Mouse (Mus musculus) limb, embryonic 14.5 days (tissue): ENCODE data around the gene Mynn. TPM values are rescaled to one million over a fixed set of nuclear protein-coding genes. Genes with fewer than 3 reads are reported as not detected.
A peak's percentile ranks its signal among the peaks of the same experiment; 100 is the strongest.

Experiments
- ATAC-seq: fragments of 200-750 bp; cut with Nextera tagmentation; 2 replicates; pipeline ENCODE4 v1.8.0; 2017; ENCODE audit warnings: low read depth, moderate number of reproducible peaks, moderate TSS enrichment; ENCODE audit not compliant: low FRiP score
- DNase-seq: peaks from one replicate; pipeline ENCODE4 v3.0.0-alpha.2; 2015; ENCODE audit warnings: low spot score
- H3K27ac ChIP-seq: fragments of 300-500 bp; sonication (generic); replicated peaks from 2 replicates; pipeline ENCODE4 v1.5.1; 2014; ENCODE audit warnings: low read depth, mild to moderate bottlenecking, low read length, moderate library complexity, mixed read lengths
- H3K27me3 ChIP-seq: fragments of 300-500 bp; sonication (generic); 2 replicates; pipeline ENCODE4 v1.6.1; 2014; ENCODE audit warnings: low read length, mixed read lengths; ENCODE audit not compliant: control insufficient read depth, insufficient read depth
- H3K36me3 ChIP-seq: fragments of 300-500 bp; sonication (generic); 2 replicates; pipeline ENCODE4 v1.6.1; 2014; ENCODE audit warnings: mild to moderate bottlenecking, low read length, moderate library complexity, mixed read lengths; ENCODE audit not compliant: control insufficient read depth, insufficient read depth
- H3K4me1 ChIP-seq: fragments of 300-500 bp; sonication (generic); 2 replicates; pipeline ENCODE4 v1.6.1; 2014; ENCODE audit warnings: antibody characterized with exemption, low read length, mixed read lengths; ENCODE audit not compliant: control insufficient read depth, insufficient read depth
- H3K4me2 ChIP-seq: fragments of 300-500 bp; sonication (generic); replicated peaks from 2 replicates; pipeline ENCODE4 v1.6.1; 2014; ENCODE audit warnings: low read depth, mild to moderate bottlenecking, low read length, moderate library complexity; ENCODE audit not compliant: severe bottlenecking
- H3K4me3 ChIP-seq: fragments of 300-500 bp; sonication (generic); replicated peaks from 2 replicates; pipeline ENCODE4 v1.5.1; 2014; ENCODE audit warnings: low read length
- H3K9ac ChIP-seq: fragments of 300-500 bp; sonication (generic); 2 replicates; pipeline ENCODE4 v1.6.1; 2014; ENCODE audit warnings: mild to moderate bottlenecking, low read depth, low read length, moderate library complexity; ENCODE audit not compliant: severe bottlenecking
- H3K9me3 ChIP-seq: fragments of 300-500 bp; sonication (generic); 2 replicates; pipeline ENCODE4 v1.6.1; 2016; ENCODE audit warnings: low read length; ENCODE audit not compliant: control insufficient read depth
- POLR2A ChIP-seq: fragments of 200-500 bp; IDR thresholded peaks from 2 replicates; pipeline ENCODE4 v1.8.0; 2012; ENCODE audit warnings: inconsistent platforms, mild to moderate bottlenecking, moderate library complexity, borderline replicate concordance; ENCODE audit not compliant: insufficient read depth, insufficient read length; ENCODE audit errors: extremely low read depth
- WGBS: fragments of 180-500 bp; shearing (Covaris S2); extraction: QIAGEN DNeasy Blood & Tissue Kit; methylation state at CpG from one replicate; pipeline ENCODE4 v1.1.7; 2014; 5-methylcytosine and 5-hydroxymethylcytosine counted together
- polyA plus RNA-seq, 2 experiments: library from polyadenylated mRNA; depleted of rRNA in 1 of 2; stranded (reverse) in 1 of 2; unstranded in 1 of 2; fragments of >200 nt; fragmentation: Nextera tagmentation in 1 of 2; extraction: Ambion mirVana in 1 of 2; gene quantifications; 2 replicates each; pipeline versions ENCODE4 v1.2.1 to v1.2.3; 2012 to 2014

Gene Mynn
- polyA plus RNA-seq, 2 experiments, result 22.3 to 32.0 TPM

- Histone ChIP-seq H3K9ac (no peak overlapping the region), H3K4me2 (no peak overlapping the region), H3K4me3 (no peak overlapping the region), H3K36me3 (no peaks in the 10 kb centered on the region), H3K27me3 (no peaks in the 10 kb centered on the region), H3K27ac (no peak overlapping the region), H3K9me3 (no peaks in the 10 kb centered on the region), H3K4me1 (peaks cover 3% of the 10 kb centered on the region; the same call in 1 of the 2 replicates)
- TF ChIP-seq POLR2A, result no peak
- DNase-seq (no peak), ATAC-seq (no peak)
- 82% methylated on average over 6 of the region's 6 CpGs for WGBS
Observed at GRCm38 (mm10) chr3:30588865-30589264, 13.0 kb upstream of the Mynn start.

DNA sequence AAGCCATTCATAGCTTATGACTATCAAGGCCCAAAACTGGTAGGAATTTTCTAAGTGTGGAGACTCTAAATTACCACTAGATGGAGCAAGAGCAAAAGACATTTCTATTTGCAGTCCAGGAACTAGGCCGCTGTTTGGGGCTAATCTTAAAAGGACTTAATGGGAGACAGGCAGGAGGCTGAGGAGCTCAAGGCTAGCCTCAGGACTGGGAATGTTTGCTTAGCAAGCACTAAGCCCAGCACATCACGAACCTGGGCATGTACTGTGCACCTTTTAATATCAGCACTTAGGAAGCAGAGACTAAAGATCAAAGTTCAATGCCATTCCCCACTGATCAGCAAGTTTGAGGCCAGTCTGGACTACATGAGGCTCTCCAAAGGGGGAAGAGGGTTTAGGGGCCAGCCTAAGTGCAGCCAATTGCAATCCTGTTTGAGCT, 9.4 kb upstream of the Mynn start:
- WGBS, result 0% methylated on average over 2 of the region's 2 CpGs
- TF ChIP-seq POLR2A, result no peak
- H3K27me3 ChIP-seq, result no peaks in the 10 kb centered on the region
- peak; percentile 67; the same call in 1 of the 2 replicates for ATAC-seq
- H3K4me2 ChIP-seq, result no peak overlapping the region
- no peaks in the 10 kb centered on the region for H3K9me3 ChIP-seq
- peaks cover 6% of the 10 kb centered on the region for H3K4me1 ChIP-seq
- H3K27ac ChIP-seq, result no peak overlapping the region
- H3K9ac ChIP-seq, result no peak overlapping the region
- no peaks in the 10 kb centered on the region for H3K36me3 ChIP-seq
- DNase-seq, result peak; percentile 83
- H3K4me3 ChIP-seq, result no peak overlapping the region

- DNase-seq (no peak), ATAC-seq (no peak)
- Histone ChIP-seq H3K27ac (no peak overlapping the region), H3K4me1 (peaks cover 6% of the 10 kb centered on the region), H3K4me2 (no peak overlapping the region), H3K27me3 (no peaks in the 10 kb centered on the region), H3K4me3 (no peak overlapping the region), H3K9ac (no peak overlapping the region), H3K9me3 (no peaks in the 10 kb centered on the region), H3K36me3 (no peaks in the 10 kb centered on the region)
- WGBS, result 69% methylated on average over 4 of the region's 4 CpGs
- TF ChIP-seq POLR2A, result no peak
Observed at GRCm38 (mm10) chr3:30593719-30594485, 8.0 kb upstream of the Mynn start.

- H3K4me3 ChIP-seq, result peak overlapping the region; percentile 73
- H3K36me3 ChIP-seq, result no peaks in the 10 kb centered on the region
- ATAC-seq (peak; percentile 70), DNase-seq (peak; percentile 38)
- peak overlapping the region; percentile 22 for H3K27ac ChIP-seq
- WGBS, result 1% methylated on average over 61 of the region's 62 CpGs
- H3K9me3 ChIP-seq, result no peaks in the 10 kb centered on the region
- peak; percentile 27; the same call in 1 of the 2 replicates for TF ChIP-seq POLR2A
- peak overlapping the region; percentile 85 for H3K9ac ChIP-seq
- H3K4me2 ChIP-seq, result peak overlapping the region; percentile 71
- H3K27me3 ChIP-seq, result no peaks in the 10 kb centered on the region
- peaks cover 13% of the 10 kb centered on the region for H3K4me1 ChIP-seq
Observed at GRCm38 (mm10) chr3:30595111-30595832, 6.6 kb upstream of the Mynn start.

DNA sequence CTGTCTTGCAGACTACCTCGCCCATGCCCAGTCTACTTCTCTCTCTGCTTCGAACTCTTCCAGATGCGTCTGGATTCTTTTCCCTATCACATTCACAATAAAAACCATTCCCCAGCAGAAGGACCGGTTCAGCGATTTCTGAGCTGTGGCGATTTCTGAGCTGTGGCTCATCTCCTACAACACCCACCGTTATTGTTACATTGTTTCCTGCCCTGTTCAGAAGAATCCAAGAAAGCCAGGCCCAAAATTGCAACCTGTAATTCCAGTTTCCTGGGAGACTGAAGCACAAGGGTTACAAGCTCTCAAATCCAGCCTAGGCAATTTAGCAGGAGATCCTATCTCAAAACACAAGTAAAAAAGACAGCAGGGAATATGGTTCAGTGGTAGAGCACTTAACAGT, 4.6 kb upstream of the Mynn start:
- Histone ChIP-seq H3K36me3 (no peaks in the 10 kb centered on the region), H3K27me3 (no peaks in the 10 kb centered on the region), H3K4me3 (no peak overlapping the region), H3K4me1 (peaks cover 13% of the 10 kb centered on the region), H3K9ac (no peak overlapping the region), H3K9me3 (no peaks in the 10 kb centered on the region), H3K27ac (no peak overlapping the region), H3K4me2 (no peak overlapping the region)
- TF ChIP-seq POLR2A, result no peak
- WGBS, result 73% methylated on average over 7 of the region's 7 CpGs
- ATAC-seq (no peak), DNase-seq (no peak)
